Mouse (Mus musculus) olfactory bulb, adult 2 months (tissue): Measurements from ENCODE around the gene Extl1.

Source experiments
- CTCF ChIP-seq: fragments of 200-500 bp; IDR thresholded peaks from 2 replicates; pipeline ENCODE4 v1.5.1; 2012; ENCODE audit warnings: low read depth, mild to moderate bottlenecking, low read length, moderate library complexity; ENCODE audit not compliant: insufficient read depth
- POLR2A ChIP-seq: fragments of 200-500 bp; IDR thresholded peaks from 2 replicates; pipeline ENCODE4 v1.6.1; 2012; ENCODE audit warnings: mild to moderate bottlenecking, low read depth, low read length, moderate library complexity; ENCODE audit not compliant: insufficient read depth

DNA sequence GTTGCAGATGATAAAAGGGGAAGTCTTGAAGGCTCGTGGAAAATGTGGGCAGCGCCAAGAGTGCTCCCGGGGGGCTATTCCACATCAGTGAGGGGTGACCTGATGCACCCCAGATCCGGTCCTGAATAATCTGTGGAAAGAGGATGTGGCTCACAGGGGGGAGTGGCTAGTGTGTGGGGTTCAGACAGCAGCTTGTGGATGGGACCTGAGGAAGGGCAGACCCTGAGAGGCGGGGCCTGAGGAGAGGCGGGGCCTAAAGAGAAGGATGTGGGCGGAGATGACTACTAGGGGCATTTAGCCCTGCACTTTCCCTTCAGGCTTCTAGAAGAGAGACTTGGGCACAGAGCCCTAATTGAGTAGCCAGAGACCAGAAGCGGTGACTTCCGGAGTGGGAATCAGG lies 21.1 kb downstream of the Extl1 start:
- TF ChIP-seq CTCF: no peak
- TF ChIP-seq POLR2A: no peak
